ENCODE assay signal across 8 mouse cellular contexts in the genomic region with DNA sequence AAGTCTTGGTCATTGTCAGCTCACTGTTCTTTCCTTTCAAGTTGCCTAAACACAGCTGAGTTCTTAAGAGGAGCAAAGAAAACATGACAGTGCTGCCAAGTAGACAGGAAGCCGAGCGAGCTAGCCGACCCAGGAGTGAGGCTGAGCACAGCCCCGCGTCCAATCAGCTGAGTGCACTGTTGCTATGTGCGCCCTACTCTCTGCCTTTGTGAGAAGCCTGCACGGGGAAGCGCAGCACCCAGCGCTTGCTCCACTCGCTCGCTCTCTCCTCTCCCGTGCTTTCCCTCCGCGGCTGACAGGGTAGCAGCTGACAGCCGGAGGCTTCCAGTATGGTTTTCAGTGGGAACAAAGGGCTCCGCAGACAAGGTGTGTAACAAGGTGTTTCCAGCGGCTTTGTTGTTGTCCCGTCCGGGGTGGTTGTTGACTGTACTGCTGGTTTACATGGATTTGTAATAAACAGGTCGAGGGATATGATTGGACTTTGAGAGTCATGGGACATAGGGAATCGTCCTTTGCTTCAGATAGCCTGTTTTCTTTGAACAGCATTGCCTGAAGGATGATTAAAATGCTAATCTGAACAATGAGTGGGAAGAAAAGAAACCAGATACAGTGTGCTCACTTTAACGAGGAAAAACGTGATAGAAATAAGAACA. TPM values are rescaled to one million over a fixed set of nuclear protein-coding genes. Genes with fewer than 3 reads are reported as not detected.
DNase-seq lines count a peak whose midpoint lies in the region; ATAC-seq lines count a peak whose summit lies in the region.

No protein-coding gene starts in this region.

- H3K27me3 ChIP-seq in intestine, embryonic 16.5 days (replicated peaks; ENCODE audit: control insufficient read depth, insufficient read depth, low read length), result no peaks in the 10 kb centered on the region

- H3K4me2 ChIP-seq in intestine, embryonic 16.5 days (ENCODE audit: low read depth, low read length), result peak overlapping the region; percentile 59

- H3K4me1 ChIP-seq in intestine, embryonic 16.5 days (ENCODE audit: control insufficient read depth, insufficient read depth, low read length), result peaks cover 18% of the 10 kb centered on the region

- intact Hi-C loops in left cerebral cortex, postnatal 25 days (cut with DNase I), result loop anchor here (1.0 kb wide), 1 partner anchor 23 kb away; no protein-coding TSS in a partner anchor

- H3K9ac ChIP-seq in intestine, embryonic 16.5 days (ENCODE audit: low read depth, low read length), result peak overlapping the region; percentile 74

- ATAC-seq in intestine, embryonic 16.5 days, result peak; percentile 100

- peak overlapping the region; percentile 63 for H3K4me3 ChIP-seq in intestine, embryonic 16.5 days (ENCODE audit: low read length)

- H3K27ac ChIP-seq in intestine, embryonic 16.5 days (ENCODE audit: low read length), result peak overlapping the region; percentile 91

- H3K9me3 ChIP-seq in intestine, embryonic 16.5 days (ENCODE audit: control insufficient read depth, low read length), result no peaks in the 10 kb centered on the region

- no peaks in the 10 kb centered on the region for H3K36me3 ChIP-seq in intestine, embryonic 16.5 days (ENCODE audit: control insufficient read depth, insufficient read depth, low read length)

- whole genome bisulfite sequencing in intestine, embryonic 16.5 days, result under 1% methylated on average over 23 of the region's 23 CpGs

- DNase-seq in adrenal gland, adult 2 months, result peak; percentile 95
- peak; percentile 91 for DNase-seq in embryo, embryonic 11 days
- peak; percentile 69 for DNase-seq in gonadal fat pad, adult 2 months (ENCODE audit: low read depth)
- DNase-seq in left cerebral cortex, postnatal 25 days (ENCODE audit: low spot score in 2 of 2), result peak; percentile 92 to 96
- peak; percentile 89 for DNase-seq in mesoderm, embryonic 11.5 days (ENCODE audit: low read depth, low spot score)
- DNase-seq in right cerebral cortex, postnatal 25 days, result peak; percentile 90
- DNase-seq in urinary bladder, postnatal 36 days (ENCODE audit: low spot score in 2 of 2), result peak; percentile 80 to 91

RNA-seq across cellular contexts. Expression of gene Fam214a, which starts 23.4 kb away (rescaled TPM):
- total RNA-seq in adrenal gland, adult 2 months (2021), result 10 to 100 TPM; 80.1 to 86.7 TPM
- polyA plus RNA-seq in adrenal gland, adult 2 months (2012; rRNA removed), result 16.7 and 21.1 TPM in 2 replicates
- 17.0 and 22.4 TPM in 2 replicates for polyA plus RNA-seq in gonadal fat pad, adult 2 months (2012; rRNA removed)
- polyA plus RNA-seq in intestine, embryonic 16.5 days (2015; fragmentation: Nextera tagmentation; extraction: Ambion mirVana), result 7.6 and 8.6 TPM in 2 replicates
- 10 to 100 TPM; 34.3 to 39.3 TPM for total RNA-seq in left cerebral cortex, postnatal 25 days (2021)

Comparison
In these comparisons a context has a peak if more than half of its experiments do, and no peak if none do; other contexts are left out.
1. Peak in every context shown above with its lines: DNase-seq, ATAC-seq, H3K4me3 ChIP-seq and H3K27ac ChIP-seq.